Mouse (Mus musculus): Measurements from ENCODE around the gene A1bg. TPM values are rescaled to one million over a fixed set of nuclear protein-coding genes. Genes with fewer than 3 reads are reported as not detected.

A1bg gene
- polyA plus RNA-seq, 1 experiment from 2014 or later: not detected

- 72% methylated on average over 4 of the region's 4 CpGs for WGBS
- no peaks in the 10 kb centered on the region for H3K9me3 ChIP-seq
- no peak overlapping the region for H3K4me3 ChIP-seq
- H3K27me3 ChIP-seq (ENCODE audit: insufficient read depth, poor library complexity, severe bottlenecking): no peaks in the 10 kb centered on the region
- peaks cover 23% of the 10 kb centered on the region for H3K4me1 ChIP-seq
- no peak overlapping the region for H3K27ac ChIP-seq
- DNase-seq (ENCODE audit: low spot score): no peak
- no peaks in the 10 kb centered on the region for H3K36me3 ChIP-seq
Measured at GRCm38 (mm10) chr15:60854151-60854550, 68.7 kb downstream of the A1bg start.

GRCm38 (mm10) chr15:60853231-60853999 lies 69.4 kb downstream of the A1bg start, which contains the start of gene Fam84b:
Fam84b (minus strand) TSS chr15:60853778.
- H3K27me3 ChIP-seq (ENCODE audit: insufficient read depth, poor library complexity, severe bottlenecking): no peaks in the 10 kb centered on the region
- peak within 1 kb of the TSS; percentile 59 for H3K27ac ChIP-seq
- 28% methylated on average over 17 of the region's 17 CpGs for WGBS
- no peaks in the 10 kb centered on the region for H3K36me3 ChIP-seq
- H3K4me1 ChIP-seq: peaks cover 25% of the 10 kb centered on the region
- H3K4me3 ChIP-seq: 0 out of 2 replicates have a peak within 1 kb of the TSS, but pooled peaks have one; percentile 6
- no peaks in the 10 kb centered on the region for H3K9me3 ChIP-seq
- peak; percentile 87 for DNase-seq (ENCODE audit: low spot score)

DNA sequence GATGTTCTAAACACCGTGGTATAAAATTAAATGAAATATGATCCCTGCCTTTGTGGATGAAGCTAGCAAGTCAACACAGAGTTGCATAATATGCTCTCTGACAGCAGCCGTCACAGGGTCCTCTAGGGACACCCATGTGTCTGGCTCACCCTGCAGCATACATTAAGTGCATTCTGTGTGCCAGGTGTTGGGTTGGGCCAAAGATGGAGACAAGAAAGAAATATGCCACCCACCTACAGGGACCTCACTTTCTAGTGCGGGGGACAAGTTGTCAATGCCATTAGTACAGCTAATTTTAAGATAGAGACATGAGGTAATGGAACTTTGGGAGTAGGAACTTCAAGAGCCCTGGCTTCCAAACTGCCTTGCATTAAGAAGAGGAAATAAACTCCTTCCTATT lies 74.2 kb downstream of the A1bg start:
- Histone ChIP-seq H3K9me3 (no peaks in the 10 kb centered on the region), H3K4me3 (no peak overlapping the region), H3K4me1 (peaks cover 32% of the 10 kb centered on the region), H3K27me3 (ENCODE audit: insufficient read depth, poor library complexity, severe bottlenecking) (no peaks in the 10 kb centered on the region), H3K36me3 (no peaks in the 10 kb centered on the region), H3K27ac (no peak overlapping the region)
- no peak for DNase-seq (ENCODE audit: low spot score)
- WGBS: 75% methylated on average over 3 of the region's 3 CpGs

Other genes starting within 250 kb of the A1bg start
- 12.5 and 12.7 TPM in 2 replicates for gene Fam84b, start 69.2 kb downstream of the A1bg start, polyA plus RNA-seq (2016; fragmentation: Nextera tagmentation; extraction: Ambion mirVana)